Mouse (Mus musculus) c-Kit-negative CD71-positive TER-119-positive erythroid progenitor cells, embryonic 14.5 days (primary cell): ENCODE results near the gene Camkmt.

ENCODE experiments used
- DNase-seq: peaks from one replicate; pipeline ENCODE4 v3.0.0-alpha.2; 2013; ENCODE audit warnings: low read depth, low spot score

The Camkmt gene

DNA sequence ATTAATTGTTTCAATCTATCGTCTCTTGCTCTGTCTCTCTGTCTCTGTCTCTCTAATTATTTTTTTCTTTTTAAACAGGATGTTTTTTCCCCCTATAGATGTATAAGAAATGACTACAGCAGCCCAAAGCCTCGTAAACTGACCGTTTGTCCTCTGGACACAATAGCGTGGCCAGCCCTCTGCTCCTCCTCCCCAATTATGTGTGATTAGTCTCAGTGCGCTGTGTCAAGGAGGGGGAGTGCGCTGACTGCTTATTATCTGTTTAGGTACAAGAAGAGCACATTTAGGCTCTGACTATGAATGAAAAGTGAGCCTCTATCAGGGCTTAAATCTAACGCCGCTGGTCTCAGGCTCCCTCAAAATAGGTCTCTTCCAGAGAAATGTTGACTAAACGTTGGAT lies 368.2 kb downstream of the Camkmt start:
- no peak for DNase-seq

DNA sequence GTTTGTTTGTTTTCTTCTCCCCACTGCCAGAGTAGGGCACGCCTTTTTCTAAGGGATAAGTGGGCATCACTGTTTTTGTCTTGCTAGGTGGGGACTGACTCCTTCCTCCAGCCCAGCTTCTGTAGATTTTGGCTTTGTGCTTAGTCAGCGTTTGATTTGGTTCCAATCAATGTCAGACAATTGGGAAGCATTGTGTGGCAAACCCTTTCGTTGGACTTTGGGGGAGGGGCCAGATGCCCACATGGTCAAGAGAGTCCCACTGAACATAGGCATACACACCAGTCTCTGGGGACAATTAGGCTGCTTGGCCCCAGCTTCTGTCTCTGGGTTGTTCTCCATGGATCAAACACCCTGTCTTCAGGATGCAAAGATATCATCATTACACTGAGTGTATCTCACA lies 371.2 kb downstream of the Camkmt start:
- no peak for DNase-seq

DNA sequence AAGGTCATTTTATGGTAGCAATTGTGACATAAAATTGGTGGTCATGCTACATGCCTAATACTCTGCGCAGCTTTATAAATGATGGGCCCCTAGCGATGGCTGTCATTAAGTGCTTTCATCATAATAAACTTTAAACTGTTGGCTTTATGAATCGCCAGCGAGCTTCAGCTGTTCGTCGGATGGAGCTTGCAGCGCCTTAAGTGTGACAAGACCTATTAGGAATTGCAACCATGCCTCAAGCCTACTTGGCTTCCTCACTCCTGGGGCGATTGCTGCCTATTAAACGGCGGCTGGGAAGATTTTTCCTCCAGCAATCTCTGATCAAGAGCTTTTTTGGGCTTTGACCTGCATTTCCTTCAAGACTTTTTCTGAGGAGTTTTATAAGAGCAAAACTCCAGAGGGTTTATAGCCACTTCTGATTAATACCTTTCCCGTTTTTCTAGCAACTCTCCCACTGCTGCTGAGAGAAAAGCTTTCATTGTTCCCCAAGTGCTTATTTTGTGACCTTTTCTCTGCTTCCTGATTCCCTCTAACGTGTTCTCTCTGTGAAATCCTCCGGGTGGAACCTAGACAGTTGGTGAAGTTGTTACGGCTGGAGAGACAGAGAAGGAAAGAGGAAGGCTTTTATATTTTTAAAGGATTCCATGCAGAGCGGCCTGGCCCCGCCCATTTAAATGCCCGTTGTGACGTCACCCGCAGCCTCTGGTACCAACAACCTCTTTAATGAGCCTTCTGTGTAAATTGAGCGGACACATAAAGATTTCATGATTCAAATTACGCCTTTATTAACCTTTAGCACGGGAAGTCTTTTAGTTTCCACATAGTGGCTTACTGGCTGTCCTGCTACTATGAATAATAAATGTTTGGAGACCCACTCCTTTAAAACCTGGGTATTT lies 373.4 kb downstream of the Camkmt start:
- no peak for DNase-seq

DNA sequence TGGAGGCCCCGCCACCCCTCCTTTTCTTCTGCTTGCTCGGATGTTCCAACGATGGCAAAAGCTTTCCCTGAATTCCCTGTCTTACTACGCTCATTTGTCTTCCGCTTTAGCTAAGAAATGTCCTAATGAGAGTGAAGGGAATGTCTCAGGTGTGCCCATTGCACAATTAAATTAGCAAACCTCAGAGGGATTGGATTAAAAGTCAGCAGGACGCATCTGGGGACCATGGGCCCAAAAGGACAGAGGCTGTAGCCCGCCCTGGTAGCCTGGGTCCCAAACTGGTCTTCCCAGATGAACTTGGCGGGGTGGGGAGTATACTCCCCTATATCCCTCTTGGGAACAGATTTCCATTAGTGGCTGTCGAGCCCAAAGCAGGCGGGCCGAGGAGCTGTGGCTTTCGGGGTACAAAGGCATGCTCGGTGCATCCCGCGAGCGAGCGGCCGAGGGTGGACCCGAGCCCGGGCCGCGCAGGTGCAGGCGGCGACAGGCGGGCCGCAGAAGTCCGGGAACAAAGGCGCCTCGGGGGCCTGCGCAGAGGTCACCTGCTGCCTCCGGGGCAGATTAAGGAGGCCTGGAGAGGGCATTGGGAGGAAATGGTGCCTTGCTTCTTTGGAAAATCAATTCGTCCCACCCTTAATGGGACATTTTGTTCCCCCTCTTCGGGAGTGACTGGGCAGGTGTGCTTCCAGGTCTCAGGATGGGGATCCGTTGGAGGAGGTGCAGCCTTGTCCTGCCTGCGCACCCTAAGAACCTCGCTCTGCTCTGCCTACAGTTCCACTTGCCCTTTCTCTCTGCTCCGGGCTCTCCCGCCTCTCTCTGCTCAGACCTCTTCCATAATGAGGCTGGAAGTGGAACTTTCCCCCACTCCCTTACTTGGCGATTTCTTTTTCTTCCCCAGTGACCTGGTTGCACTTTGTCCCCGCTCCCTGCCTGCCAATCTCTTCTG lies 374.4 kb downstream of the Camkmt start:
- DNase-seq: no peak

DNA sequence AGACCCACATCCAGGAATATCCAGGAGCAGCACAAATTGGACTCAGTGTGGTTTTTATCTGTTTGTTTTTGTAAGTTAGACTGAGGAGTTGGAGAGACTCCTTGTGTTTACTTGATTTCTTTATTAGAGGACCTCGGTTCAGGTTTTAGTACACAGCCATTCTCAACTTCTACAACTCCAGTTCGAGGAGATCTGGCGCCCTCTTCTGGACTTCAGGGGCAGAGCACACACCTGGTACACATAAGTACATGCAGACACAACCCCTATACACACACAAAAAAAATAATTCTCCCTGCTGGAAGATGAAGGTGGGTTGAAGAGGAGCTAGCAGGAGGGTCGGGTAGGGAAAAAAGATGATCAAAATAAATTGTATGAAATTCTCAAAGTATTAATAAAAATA lies 379.4 kb downstream of the Camkmt start:
- DNase-seq: no peak

DNA sequence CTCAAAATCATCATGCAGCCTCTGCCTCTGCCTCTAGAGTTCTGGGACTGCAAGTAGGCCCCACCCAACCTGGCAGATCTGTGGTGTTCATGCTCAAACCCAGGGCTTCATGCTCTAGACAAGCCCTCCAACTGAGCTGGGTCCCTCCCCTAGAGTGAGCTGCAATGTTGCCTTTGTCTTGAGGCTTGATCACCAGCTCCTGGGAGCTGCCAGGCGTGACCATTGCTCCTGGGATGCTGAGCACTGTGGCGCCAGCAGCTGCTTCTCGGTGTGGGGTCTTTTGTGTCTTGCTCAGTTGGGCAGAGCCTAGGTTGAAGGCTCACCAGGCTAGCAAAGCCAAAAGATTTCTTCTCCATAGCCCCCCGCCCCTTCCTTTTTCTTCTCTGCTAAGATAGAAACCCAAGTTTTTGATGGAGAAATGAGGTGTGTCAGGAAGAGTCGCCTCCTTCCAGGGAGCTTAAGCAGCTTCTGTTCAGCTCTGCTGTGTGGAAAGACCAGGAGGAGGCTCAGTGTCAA lies 382.4 kb downstream of the Camkmt start:
- no peak for DNase-seq

DNA sequence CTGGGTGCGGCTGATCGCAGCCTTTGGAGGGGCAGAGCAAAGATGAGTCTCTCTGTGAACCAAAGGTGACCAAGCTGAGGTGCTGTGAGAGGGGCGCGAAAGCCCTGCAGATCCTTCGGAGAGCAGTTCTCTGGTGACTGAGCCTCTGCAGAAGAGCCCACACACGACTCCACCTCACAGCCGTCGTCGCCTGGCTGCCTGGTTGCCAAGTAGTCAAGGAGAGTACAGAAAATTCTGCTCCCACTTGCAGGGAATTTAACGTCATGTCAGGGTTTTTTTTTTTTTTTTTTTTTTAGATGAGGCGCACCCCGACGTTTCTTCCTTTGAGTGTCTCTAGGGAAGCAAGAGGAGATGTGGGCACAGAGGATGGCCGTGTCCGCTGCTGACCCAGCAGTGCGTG lies 382.9 kb downstream of the Camkmt start:
- no peak for DNase-seq

DNA sequence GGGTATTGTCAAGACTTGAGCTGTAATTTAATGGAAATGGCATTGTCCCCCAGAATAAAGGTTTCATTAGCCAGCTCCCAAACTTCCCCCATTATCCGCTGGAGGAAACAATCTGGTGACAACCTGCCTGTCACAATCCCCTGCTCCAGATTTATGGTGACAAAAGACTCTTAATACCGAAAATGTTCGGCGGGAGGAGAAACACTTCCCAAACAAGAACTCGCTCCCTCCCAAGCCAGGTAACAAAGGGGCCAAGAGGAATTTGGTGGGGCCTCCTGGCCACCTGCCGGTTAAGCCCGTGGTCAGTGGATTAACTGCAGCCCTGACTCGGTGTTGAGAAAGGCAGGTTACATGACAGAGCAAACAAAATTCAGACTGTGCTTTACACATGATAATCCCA lies 383.5 kb downstream of the Camkmt start:
- DNase-seq: no peak

DNA sequence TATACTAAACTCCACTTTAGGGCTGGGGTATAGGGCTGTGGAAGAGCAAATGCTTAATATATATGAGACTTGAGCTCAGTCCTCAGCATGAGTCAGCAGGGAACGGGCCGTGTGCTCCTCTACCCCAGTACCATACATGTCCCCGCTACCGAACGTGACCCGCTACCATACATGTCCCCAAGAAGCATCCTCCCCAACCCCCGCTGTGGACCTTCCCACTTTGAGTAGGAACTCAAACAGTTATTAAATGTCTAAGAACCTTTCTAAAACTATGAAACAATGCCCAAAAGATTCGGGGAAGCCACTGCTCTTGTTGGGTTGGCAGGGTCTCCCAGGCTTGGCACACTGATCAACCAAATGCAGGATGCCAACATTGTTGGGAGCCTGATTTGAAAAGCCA lies 390.9 kb downstream of the Camkmt start:
- DNase-seq: no peak

DNA sequence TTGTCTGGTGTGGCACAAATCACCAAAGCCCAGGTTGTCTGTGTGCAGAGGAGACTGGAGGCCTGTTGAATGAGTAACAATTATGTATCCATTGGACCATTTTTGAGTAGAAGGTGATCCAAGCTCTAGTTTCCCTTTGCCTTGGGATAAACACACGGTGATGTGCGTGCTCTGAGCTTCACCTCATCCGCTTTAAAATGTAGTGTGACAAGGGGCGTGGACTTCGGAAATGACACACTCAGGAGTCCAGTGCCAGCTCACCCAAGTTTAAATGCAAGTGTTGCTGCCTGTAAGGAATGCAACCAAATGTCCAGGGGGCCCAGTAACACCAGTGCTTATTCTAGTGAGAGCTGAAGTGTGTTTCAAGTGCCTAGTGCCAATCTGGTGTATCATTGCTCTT lies 392.7 kb downstream of the Camkmt start:
- DNase-seq: no peak

DNA sequence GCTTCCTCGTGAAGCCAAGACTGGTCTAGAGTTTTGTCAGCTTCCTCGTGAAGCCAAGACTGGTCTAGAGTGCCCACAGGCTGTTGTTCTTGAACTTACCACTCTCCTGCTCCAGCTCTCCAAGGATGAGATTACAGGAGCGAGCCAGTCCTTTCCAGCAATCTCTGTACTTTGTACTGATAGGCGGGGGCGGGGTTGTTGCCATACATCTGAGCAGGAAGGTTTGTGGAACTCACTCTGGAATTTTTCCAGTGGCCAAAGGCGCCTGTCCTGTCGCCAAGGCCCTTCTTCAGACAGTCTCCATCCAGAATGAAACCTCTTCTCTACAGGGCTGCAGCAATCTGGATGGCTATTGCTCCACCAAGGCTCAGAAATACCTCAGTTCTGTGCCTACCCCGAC lies 393.7 kb downstream of the Camkmt start:
- DNase-seq: no peak

DNA sequence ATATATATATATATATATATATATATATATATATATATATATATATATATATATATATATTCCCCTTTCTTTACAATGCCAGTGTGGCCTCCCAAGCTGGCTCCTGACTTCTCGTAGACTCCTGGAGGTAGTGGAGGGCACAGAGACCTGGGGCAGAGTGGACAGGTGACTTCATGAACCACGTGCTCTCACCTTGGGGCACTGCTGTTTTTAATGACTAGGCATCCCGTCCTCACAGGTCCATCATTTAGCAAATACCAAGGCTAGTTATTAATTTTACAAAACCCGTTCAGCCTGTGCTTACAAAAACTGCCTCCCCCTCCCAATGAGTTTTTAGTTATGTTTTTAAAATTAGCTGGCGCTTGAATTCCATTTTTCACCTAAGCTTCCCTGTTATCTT lies 394.2 kb downstream of the Camkmt start:
- DNase-seq: no peak

DNA sequence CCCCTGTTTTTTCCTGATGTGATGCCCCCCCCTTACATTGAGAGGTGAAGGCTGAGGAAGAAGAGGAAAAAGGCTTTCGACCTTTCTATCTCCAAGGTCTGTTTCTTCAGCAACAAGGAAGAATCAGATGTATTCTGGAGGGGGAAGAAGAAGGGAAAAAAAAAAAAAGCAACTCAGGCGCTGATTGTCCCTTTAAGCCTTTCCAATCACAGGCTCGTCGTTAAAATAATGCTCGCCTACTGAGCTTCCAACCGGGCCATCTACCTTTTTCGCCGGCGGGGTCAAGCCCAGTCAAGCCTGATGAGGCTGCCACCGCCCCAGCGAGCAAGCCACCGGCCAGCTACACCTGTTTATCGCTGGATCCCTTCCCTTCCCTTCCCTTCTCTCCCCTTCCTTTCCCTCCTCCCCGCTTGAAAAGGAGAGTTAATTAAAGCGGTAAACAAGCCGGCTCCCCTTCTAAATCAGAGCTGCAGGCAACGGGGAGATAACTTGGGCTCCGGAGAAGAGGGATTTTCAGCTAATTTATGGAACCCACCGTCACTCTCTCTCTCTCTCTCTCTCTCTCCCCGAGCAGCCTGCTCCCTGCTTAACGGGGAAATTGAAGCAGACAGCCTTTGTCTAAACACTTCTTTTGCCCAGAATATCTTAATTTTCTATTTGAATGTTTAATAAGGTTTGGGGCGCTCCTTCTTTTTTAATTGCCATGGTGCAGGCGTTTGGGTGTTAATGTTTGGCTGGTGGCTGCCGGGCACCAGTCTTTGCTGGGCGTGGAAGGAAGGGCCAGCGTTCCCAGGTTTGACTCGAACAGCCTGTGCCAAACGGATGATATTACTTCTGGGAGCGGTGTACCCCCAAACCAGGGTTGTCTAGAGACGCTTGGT lies 395.0 kb downstream of the Camkmt start:
- DNase-seq: no peak

DNA sequence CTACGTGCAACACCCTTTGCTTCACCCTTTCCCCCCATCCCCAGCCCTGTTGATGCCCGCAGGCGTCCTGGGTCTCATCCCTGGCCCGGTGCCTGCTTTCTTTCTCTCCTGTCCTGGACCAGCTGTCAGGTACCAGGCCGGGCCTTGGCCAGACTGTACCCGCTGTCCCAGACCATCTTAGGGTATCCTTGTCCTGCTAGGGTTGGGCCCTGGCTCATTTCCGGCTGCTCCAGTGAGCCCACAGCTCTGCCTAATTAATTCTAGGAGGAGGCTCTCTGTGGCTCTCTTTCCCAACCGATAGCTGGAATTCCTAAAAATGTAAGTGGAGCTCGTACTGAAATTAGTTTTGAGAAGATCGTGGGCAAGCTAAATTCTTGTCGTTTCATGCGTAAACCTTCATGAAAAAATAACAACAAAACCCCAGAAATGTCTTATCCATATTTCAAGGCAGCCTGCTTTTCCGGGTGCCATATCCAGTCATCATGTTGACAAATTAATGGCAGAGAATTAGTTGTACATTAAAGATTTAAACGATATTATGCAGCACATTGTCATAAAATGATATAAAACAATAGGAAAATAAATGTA lies 395.7 kb downstream of the Camkmt start:
- DNase-seq: no peak

DNA sequence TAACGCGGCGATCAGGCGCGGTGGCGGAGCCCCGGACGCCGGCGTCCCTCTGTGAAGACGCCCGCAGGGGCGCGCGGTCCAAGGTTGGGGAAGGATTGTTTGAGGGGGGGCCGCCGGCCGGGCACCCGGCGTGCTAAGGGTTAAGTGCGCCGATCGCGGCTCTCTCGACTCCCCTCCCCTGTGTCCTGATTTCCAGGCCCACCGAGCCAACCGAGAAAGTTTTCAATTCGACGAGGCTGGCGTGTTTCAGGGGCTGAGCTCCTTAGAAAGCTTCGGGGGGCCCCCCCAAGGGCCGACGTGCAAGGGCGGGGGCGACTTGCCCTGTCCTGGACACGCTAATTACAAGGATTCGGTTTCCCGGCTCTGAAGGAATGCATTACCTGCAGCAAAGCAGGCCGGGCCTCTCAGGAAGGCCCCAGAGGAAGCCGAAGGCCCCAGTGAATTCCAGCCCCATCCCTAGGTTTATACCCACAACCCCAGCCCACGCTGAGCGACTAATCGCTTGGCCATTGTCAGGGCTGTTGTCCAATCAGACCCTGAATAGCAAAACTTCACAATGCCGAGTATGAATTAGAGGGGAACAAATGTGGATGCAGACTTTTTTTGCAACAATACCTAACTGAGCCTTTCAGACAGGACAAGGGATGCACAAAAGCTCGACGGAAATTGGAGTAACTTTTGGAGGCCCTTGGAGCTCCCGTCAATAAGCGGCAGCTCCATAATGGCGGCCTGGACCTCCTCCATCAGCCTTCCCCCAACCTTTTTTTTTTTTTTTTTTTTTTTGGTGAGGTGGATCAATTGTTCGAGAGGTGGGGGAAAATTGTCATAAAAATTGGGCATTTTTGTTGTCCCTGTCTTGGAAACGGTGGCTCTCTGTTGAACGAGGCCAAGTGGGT lies 396.5 kb downstream of the Camkmt start:
- no peak for DNase-seq

DNA sequence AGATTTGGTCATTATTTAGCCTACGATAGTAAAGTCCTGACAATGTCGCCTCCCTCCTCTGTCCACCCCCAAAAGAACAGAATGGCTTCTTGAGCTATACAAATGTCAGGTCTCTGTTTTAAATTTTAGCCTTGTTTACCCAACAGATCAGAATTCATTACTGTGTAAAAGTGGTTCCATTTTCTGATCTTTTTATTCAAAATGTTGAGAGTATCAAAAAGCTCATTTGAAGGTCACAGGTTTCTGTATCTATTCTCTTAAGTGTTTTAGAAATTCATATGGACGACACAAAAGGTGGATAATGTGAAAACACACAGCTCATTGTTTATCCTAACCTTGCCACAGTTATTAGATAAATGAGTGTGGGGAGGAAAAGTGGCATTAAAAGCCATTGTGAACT lies 397.2 kb downstream of the Camkmt start:
- no peak for DNase-seq

DNA sequence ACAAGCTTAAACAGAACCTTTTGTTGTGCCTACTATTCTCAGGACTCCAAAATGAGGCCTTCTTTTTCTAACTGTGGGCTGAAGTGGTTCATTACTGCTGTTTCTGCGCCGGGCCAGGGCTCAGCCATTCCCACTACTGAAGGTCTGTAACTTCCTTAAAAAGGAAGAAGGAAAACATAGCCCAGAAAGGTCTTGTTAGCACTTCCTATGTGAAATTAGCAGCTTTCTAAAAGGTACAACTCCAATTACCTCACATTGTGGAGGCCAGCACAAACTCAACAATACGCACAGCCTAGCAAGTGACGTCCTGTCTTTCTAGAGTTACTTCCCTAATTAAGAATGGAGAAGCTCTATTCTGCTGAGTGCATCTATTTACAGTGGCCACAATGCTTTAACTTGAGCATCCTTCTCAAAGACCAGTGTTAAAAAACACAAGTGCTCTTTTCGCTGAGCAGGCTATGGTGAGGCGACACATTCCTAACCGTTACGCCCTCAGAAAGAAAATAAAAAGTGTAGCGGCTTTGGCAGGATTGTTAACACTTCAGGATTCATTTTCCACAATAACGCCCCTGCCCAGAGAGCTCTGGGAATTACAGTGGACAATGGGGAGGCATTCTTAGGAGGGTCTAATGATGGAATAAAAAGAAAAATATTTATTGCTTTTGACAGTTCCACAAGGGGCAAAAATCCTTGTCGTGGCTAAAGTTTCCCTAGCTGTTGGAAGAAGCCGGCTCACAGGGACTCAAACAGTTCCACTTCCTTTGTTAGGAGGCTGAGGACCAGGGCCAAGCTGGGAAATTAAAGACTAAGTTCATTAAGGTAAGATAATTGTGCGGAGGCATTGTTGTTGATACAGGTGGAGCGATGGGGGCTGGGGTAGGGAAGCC lies 398.5 kb downstream of the Camkmt start:
- no peak for DNase-seq

DNA sequence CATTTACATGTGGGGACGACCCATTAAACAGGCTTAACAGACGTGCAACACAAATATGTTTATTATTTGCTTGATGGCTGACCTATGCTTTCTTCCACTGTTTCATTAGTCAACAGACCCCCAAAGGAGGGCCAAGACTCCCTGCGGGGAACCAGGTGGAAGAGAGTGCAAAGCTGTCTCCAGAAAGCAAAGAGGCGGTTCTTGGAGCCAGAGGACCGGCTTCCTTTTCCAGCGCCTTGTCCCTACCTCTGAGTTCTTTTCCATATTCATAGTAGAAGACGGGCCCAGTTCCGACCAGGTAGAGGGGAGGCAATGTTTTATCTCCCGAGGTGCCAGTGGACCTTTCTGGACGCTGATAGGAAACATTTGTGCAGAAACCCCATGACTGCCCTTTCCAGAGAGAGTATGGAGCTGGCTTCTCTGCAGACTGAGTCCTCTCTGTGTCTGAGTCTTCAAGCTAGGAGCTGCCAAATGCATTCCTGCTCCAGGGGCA lies 399.2 kb downstream of the Camkmt start:
- DNase-seq: no peak

DNA sequence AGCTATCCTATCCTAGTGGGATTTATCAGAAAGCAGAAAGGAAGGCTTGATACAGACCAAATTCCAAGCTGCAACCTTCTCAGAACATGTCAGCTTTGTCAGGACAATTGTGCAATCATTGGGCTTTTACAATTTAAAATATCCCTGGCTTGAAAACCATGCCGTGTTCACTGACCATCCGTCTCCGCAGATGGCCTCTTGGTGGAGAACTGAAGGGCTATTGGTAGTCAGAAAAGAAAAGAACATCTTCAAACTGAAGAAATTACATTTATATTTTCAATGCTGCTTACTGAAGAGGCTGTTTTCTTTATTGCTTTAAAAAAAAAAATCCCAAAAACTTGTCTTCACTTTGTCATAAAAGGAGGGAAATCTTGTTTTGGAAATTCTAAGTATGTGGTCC lies 401.1 kb downstream of the Camkmt start:
- DNase-seq: no peak
